Mouse (Mus musculus): ENCODE measurements around the gene Tjp1. TPM values are rescaled to one million over a fixed set of nuclear protein-coding genes. Genes with fewer than 3 reads are reported as not detected.

The Tjp1 gene
- polyA plus RNA-seq, 1 experiment from 2014 or later: 21.2 TPM

GRCm38 (mm10) chr7:65516903-65517302 lies 10.7 kb downstream of the Tjp1 start:
- Histone ChIP-seq H3K9ac (no peak overlapping the region), H3K4me2 (replicated peaks) (no peak overlapping the region), H3K4me1 (no peaks in the 10 kb centered on the region), H3K27ac (replicated peaks) (no peak overlapping the region), H3K36me3 (no peaks in the 10 kb centered on the region), H3K9me3 (replicated peaks) (no peaks in the 10 kb centered on the region), H3K27me3 (0 out of 2 replicates have a peak, but pooled peaks cover 2% of the 10 kb centered on the region), H3K4me3 (replicated peaks) (no peak overlapping the region)
- no peak for ATAC-seq (ENCODE audit: insufficient number of reproducible peaks, low FRiP score, low TSS enrichment, low read depth)
- WGBS: 43% methylated on average over 8 of the region's 8 CpGs

GRCm38 (mm10) chr7:65513451-65514179 lies 14.0 kb downstream of the Tjp1 start:
- ATAC-seq (ENCODE audit: insufficient number of reproducible peaks, low FRiP score, low TSS enrichment, low read depth): no peak
- Histone ChIP-seq H3K9me3 (replicated peaks) (no peaks in the 10 kb centered on the region), H3K4me1 (no peaks in the 10 kb centered on the region), H3K27ac (replicated peaks) (no peak overlapping the region), H3K27me3 (no peaks in the 10 kb centered on the region), H3K36me3 (no peaks in the 10 kb centered on the region), H3K4me3 (replicated peaks) (no peak overlapping the region), H3K9ac (no peak overlapping the region), H3K4me2 (replicated peaks) (no peak overlapping the region)
- 54% methylated on average over 10 of the region's 10 CpGs for WGBS

GRCm38 (mm10) chr7:65509357-65509756 lies 18.2 kb downstream of the Tjp1 start:
- no peak overlapping the region for H3K4me2 ChIP-seq (replicated peaks)
- H3K9ac ChIP-seq: no peak overlapping the region
- no peak overlapping the region for H3K27ac ChIP-seq (replicated peaks)
- no peaks in the 10 kb centered on the region for H3K27me3 ChIP-seq
- ATAC-seq (ENCODE audit: insufficient number of reproducible peaks, low FRiP score, low TSS enrichment, low read depth): no peak
- no peak overlapping the region for H3K4me3 ChIP-seq (replicated peaks)
- WGBS: 51% methylated on average over 3 of the region's 3 CpGs
- H3K36me3 ChIP-seq: no peaks in the 10 kb centered on the region
- no peaks in the 10 kb centered on the region for H3K9me3 ChIP-seq (replicated peaks)
- H3K4me1 ChIP-seq: no peaks in the 10 kb centered on the region

- Histone ChIP-seq H3K4me3 (replicated peaks) (no peak overlapping the region), H3K4me1 (no peaks in the 10 kb centered on the region), H3K4me2 (replicated peaks) (no peak overlapping the region), H3K27me3 (no peaks in the 10 kb centered on the region), H3K36me3 (no peaks in the 10 kb centered on the region), H3K9ac (no peak overlapping the region), H3K9me3 (replicated peaks) (no peaks in the 10 kb centered on the region), H3K27ac (replicated peaks) (no peak overlapping the region)
- ATAC-seq (ENCODE audit: insufficient number of reproducible peaks, low FRiP score, low TSS enrichment, low read depth): no peak
- WGBS: 84% methylated on average over 5 of the region's 5 CpGs
These were observed 20.2 kb downstream of the Tjp1 start for GRCm38 (mm10) chr7:65507341-65507740.

- Histone ChIP-seq H3K4me1 (no peaks in the 10 kb centered on the region), H3K36me3 (no peaks in the 10 kb centered on the region), H3K27me3 (no peaks in the 10 kb centered on the region), H3K4me2 (replicated peaks) (no peak overlapping the region), H3K4me3 (replicated peaks) (no peak overlapping the region), H3K9ac (no peak overlapping the region), H3K9me3 (replicated peaks) (no peaks in the 10 kb centered on the region), H3K27ac (replicated peaks) (no peak overlapping the region)
- ATAC-seq (ENCODE audit: insufficient number of reproducible peaks, low FRiP score, low TSS enrichment, low read depth): no peak
- 62% methylated on average over 10 of the region's 10 CpGs for WGBS
These were observed 24.9 kb downstream of the Tjp1 start for GRCm38 (mm10) chr7:65502486-65503322.

- Histone ChIP-seq H3K4me2 (replicated peaks) (no peak overlapping the region), H3K27me3 (no peaks in the 10 kb centered on the region), H3K4me3 (replicated peaks) (no peak overlapping the region), H3K9me3 (replicated peaks) (no peaks in the 10 kb centered on the region), H3K9ac (no peak overlapping the region), H3K36me3 (no peaks in the 10 kb centered on the region), H3K4me1 (no peaks in the 10 kb centered on the region), H3K27ac (replicated peaks) (no peak overlapping the region)
- ATAC-seq (ENCODE audit: insufficient number of reproducible peaks, low FRiP score, low TSS enrichment, low read depth): no peak
- WGBS: 33% methylated on average over 7 of the region's 7 CpGs
These were observed 26.8 kb downstream of the Tjp1 start for GRCm38 (mm10) chr7:65500746-65501145.

- no peak overlapping the region for H3K4me3 ChIP-seq (replicated peaks)
- no peak overlapping the region for H3K4me2 ChIP-seq (replicated peaks)
- H3K4me1 ChIP-seq: no peaks in the 10 kb centered on the region
- WGBS: 52% methylated on average over 12 of the region's 12 CpGs
- H3K27ac ChIP-seq (replicated peaks): no peak overlapping the region
- H3K9me3 ChIP-seq (replicated peaks): no peaks in the 10 kb centered on the region
- no peak overlapping the region for H3K9ac ChIP-seq
- no peaks in the 10 kb centered on the region for H3K27me3 ChIP-seq
- no peak for ATAC-seq (ENCODE audit: insufficient number of reproducible peaks, low FRiP score, low TSS enrichment, low read depth)
- no peaks in the 10 kb centered on the region for H3K36me3 ChIP-seq
These were observed 29.6 kb downstream of the Tjp1 start for GRCm38 (mm10) chr7:65497733-65498583.

GRCm38 (mm10) chr7:65490526-65490925 lies 37.1 kb downstream of the Tjp1 start:
- Histone ChIP-seq H3K4me1 (peaks cover 7% of the 10 kb centered on the region), H3K4me3 (replicated peaks) (no peak overlapping the region), H3K4me2 (replicated peaks) (no peak overlapping the region), H3K9me3 (replicated peaks) (no peaks in the 10 kb centered on the region), H3K27me3 (no peaks in the 10 kb centered on the region), H3K36me3 (no peaks in the 10 kb centered on the region), H3K27ac (replicated peaks) (no peak overlapping the region), H3K9ac (no peak overlapping the region)
- no peak for ATAC-seq (ENCODE audit: insufficient number of reproducible peaks, low FRiP score, low TSS enrichment, low read depth)
- 80% methylated on average over 7 of the region's 7 CpGs for WGBS

- no peak for ATAC-seq (ENCODE audit: insufficient number of reproducible peaks, low FRiP score, low TSS enrichment, low read depth)
- Histone ChIP-seq H3K9me3 (replicated peaks) (no peaks in the 10 kb centered on the region), H3K36me3 (no peaks in the 10 kb centered on the region), H3K4me2 (replicated peaks) (no peak overlapping the region), H3K27me3 (no peaks in the 10 kb centered on the region), H3K27ac (replicated peaks) (no peak overlapping the region), H3K4me3 (replicated peaks) (no peak overlapping the region), H3K4me1 (peaks cover 7% of the 10 kb centered on the region), H3K9ac (no peak overlapping the region)
- WGBS: 79% methylated on average over 9 of the region's 9 CpGs
These were observed 37.8 kb downstream of the Tjp1 start for GRCm38 (mm10) chr7:65489742-65490141.

GRCm38 (mm10) chr7:65489195-65489594 lies 38.4 kb downstream of the Tjp1 start:
- ATAC-seq (ENCODE audit: insufficient number of reproducible peaks, low FRiP score, low TSS enrichment, low read depth): no peak
- H3K4me2 ChIP-seq (replicated peaks): no peak overlapping the region
- WGBS: 79% methylated on average over 6 of the region's 6 CpGs
- no peak overlapping the region for H3K27ac ChIP-seq (replicated peaks)
- H3K4me1 ChIP-seq: peaks cover 7% of the 10 kb centered on the region
- H3K4me3 ChIP-seq (replicated peaks): no peak overlapping the region
- H3K27me3 ChIP-seq: no peaks in the 10 kb centered on the region
- H3K36me3 ChIP-seq: no peaks in the 10 kb centered on the region
- no peaks in the 10 kb centered on the region for H3K9me3 ChIP-seq (replicated peaks)
- H3K9ac ChIP-seq: no peak overlapping the region

GRCm38 (mm10) chr7:65486259-65486681 lies 41.3 kb downstream of the Tjp1 start:
- no peak overlapping the region for H3K27ac ChIP-seq (replicated peaks)

More at GRCm38 (mm10) chr7:65486259-65486681, 41.3 kb downstream of the Tjp1 start:
- 0 out of 2 replicates have a peak, but pooled peaks have one; percentile 39 for ATAC-seq (ENCODE audit: insufficient number of reproducible peaks, low FRiP score, low TSS enrichment, low read depth)
- Histone ChIP-seq H3K4me3 (replicated peaks) (peak overlapping the region; percentile 23), H3K9ac (no peak overlapping the region), H3K27me3 (no peaks in the 10 kb centered on the region), H3K4me2 (replicated peaks) (peak overlapping the region; percentile 45), H3K36me3 (no peaks in the 10 kb centered on the region), H3K4me1 (peaks cover 7% of the 10 kb centered on the region), H3K9me3 (replicated peaks) (no peaks in the 10 kb centered on the region)
- 3% methylated on average over 13 of the region's 13 CpGs for WGBS
